Mouse (Mus musculus) E14TG2a.4 (cell line): ENCODE results near the gene Far1.

Experiments used
- CTCF ChIP-seq: conservative IDR thresholded peaks from 2 replicates; pipeline ENCODE4 v1.5.1; 2014; ENCODE audit warnings: low read length
- NANOG ChIP-seq: IDR thresholded peaks from 2 replicates; pipeline ENCODE4 v1.6.1; 2014; ENCODE audit warnings: borderline replicate concordance, low read length, mixed read lengths
- POU5F1 ChIP-seq: IDR thresholded peaks from 2 replicates; pipeline ENCODE4 v1.6.1; 2014; ENCODE audit warnings: low read length, borderline replicate concordance

DNA sequence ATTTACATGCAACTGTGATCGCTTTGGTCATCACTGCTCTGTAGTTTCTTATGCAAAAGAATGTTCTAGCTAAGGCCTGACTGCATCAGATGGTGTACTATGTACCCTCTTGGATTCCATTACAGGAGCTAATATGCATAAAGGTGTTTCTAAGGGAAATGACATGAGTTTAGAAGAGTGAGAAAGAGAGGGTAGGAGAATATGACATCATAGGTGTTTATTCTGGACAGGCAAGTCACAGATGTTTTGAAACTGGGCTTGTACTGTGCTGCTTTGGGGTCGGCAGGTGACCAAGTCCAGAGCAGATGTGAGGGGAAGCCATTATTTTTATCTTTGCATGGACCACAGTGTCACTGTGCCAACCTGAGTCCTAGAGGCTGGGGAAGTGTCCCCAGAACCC, 75.6 kb downstream of the Far1 start:
- TF ChIP-seq CTCF (no peak), POU5F1 (no peak), NANOG (no peak)
